Mouse (Mus musculus) liver, embryonic 13.5 days (tissue): ENCODE measurements around the gene Foxa1. TPM values are rescaled to one million over a fixed set of nuclear protein-coding genes. Genes with fewer than 3 reads are reported as not detected.

ENCODE experiments used
- ATAC-seq: fragments of 200-750 bp; cut with Nextera tagmentation; 2 replicates; pipeline ENCODE4 v1.8.0; 2017; ENCODE audit warnings: low read depth, mild to moderate bottlenecking, moderate number of reproducible peaks, moderate library complexity
- DNase-seq: peaks from one replicate; pipeline ENCODE4 v3.0.0; 2022
- H3K27ac ChIP-seq: fragments of 300-500 bp; sonication (generic); 2 replicates; pipeline ENCODE4 v1.5.1; 2015; ENCODE audit warnings: moderate library complexity, mild to moderate bottlenecking, inconsistent platforms
- H3K27me3 ChIP-seq: fragments of 300-500 bp; sonication (generic); 2 replicates; pipeline ENCODE4 v1.6.1; 2015; ENCODE audit warnings: mild to moderate bottlenecking, inconsistent platforms
- H3K36me3 ChIP-seq: fragments of 300-500 bp; sonication (generic); 2 replicates; pipeline ENCODE4 v1.6.1; 2015; ENCODE audit warnings: mild to moderate bottlenecking, inconsistent platforms
- H3K4me1 ChIP-seq: fragments of 300-500 bp; sonication (generic); replicated peaks from 2 replicates; pipeline ENCODE4 v1.6.1; 2015; ENCODE audit warnings: inconsistent platforms
- H3K4me2 ChIP-seq: fragments of 300-500 bp; sonication (generic); 2 replicates; pipeline ENCODE4 v1.6.1; 2015; ENCODE audit warnings: inconsistent platforms, mild to moderate bottlenecking, moderate library complexity
- H3K4me3 ChIP-seq: fragments of 300-500 bp; sonication (generic); replicated peaks from 2 replicates; pipeline ENCODE4 v1.5.1; 2015; ENCODE audit warnings: mild to moderate bottlenecking, inconsistent platforms
- H3K9ac ChIP-seq: fragments of 300-500 bp; sonication (generic); 2 replicates; pipeline ENCODE4 v1.6.1; 2015; ENCODE audit warnings: mild to moderate bottlenecking, inconsistent platforms
- H3K9me3 ChIP-seq: fragments of 300-500 bp; sonication (generic); replicated peaks from 2 replicates; pipeline ENCODE4 v1.6.1; 2016; ENCODE audit warnings: inconsistent platforms
- WGBS: fragments of 180-500 bp; shearing (Covaris S2); methylation state at CpG from one replicate; pipeline ENCODE4 v1.1.7; 2015; ENCODE audit not compliant: insufficient replicate concordance; 5-methylcytosine and 5-hydroxymethylcytosine counted together
- polyA plus RNA-seq: library from polyadenylated mRNA; unstranded; fragments of >200 nt; fragmentation: Nextera tagmentation; extraction: Ambion mirVana; gene quantifications from 2 replicates; pipeline ENCODE4 v1.2.1, GENCODE M21; 2015

Gene Foxa1
- polyA plus RNA-seq, 1 experiment from 2014 or later: 0.67 TPM

DNA sequence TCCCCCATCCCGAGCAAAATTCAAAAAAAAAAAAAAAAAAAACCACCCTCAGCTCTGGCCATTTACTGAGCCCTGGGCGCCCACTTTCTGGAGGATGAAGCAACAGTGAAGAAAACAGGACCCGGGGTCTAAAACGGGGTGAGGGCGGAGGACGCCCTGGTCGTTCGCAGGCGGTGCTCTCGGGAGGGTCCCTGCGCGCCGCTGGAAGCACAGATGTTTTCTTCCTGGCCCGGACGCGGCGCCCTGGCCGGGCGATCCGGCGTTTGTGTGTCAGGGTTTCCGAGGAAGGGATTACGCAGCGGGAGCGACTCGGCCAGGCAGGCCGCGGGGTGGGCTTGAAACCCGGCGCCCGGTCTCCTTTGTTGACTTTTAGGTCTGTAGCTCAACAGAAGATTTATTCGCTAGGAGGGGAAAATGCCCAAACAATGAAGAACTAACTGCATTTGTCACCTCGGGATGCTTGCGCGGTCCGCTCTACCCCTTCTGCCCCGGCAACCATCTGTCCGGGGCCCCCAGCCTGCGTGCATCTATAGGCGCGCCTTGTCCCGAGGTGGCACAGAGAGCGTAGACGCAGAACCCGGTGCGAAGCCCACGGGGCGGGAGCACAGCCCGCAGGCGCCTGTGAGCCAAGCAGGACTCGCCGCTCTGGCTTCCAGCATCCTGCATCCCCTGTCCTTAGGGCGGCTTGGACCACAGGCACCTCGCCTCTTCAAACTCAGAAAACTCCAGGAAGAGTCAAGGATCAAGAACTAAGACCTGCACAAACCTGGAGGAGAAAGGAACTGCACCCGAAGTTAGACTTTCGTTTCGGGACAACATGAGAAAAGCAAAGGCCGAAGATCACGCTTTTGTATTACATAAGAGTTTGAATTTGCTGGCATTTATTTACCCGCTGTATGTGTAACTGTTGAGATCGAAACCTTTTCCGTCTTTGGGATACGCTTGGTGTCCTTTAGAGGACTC, 7.8 kb downstream of the Foxa1 start:
- no peaks in the 10 kb centered on the region for H3K9me3 ChIP-seq
- H3K4me1 ChIP-seq: peaks cover 12% of the 10 kb centered on the region; the same call in 1 of the 2 replicates
- peaks cover 92% of the 10 kb centered on the region for H3K27me3 ChIP-seq
- under 1% methylated on average over 63 of the region's 63 CpGs for WGBS
- ATAC-seq (no peak), DNase-seq (no peak)
- H3K4me2 ChIP-seq: peak overlapping the region; percentile 49
- peak overlapping the region; percentile 33 for H3K4me3 ChIP-seq
- no peaks in the 10 kb centered on the region for H3K36me3 ChIP-seq
- H3K27ac ChIP-seq: peak overlapping the region; percentile 73
- peak overlapping the region; percentile 37 for H3K9ac ChIP-seq

DNA sequence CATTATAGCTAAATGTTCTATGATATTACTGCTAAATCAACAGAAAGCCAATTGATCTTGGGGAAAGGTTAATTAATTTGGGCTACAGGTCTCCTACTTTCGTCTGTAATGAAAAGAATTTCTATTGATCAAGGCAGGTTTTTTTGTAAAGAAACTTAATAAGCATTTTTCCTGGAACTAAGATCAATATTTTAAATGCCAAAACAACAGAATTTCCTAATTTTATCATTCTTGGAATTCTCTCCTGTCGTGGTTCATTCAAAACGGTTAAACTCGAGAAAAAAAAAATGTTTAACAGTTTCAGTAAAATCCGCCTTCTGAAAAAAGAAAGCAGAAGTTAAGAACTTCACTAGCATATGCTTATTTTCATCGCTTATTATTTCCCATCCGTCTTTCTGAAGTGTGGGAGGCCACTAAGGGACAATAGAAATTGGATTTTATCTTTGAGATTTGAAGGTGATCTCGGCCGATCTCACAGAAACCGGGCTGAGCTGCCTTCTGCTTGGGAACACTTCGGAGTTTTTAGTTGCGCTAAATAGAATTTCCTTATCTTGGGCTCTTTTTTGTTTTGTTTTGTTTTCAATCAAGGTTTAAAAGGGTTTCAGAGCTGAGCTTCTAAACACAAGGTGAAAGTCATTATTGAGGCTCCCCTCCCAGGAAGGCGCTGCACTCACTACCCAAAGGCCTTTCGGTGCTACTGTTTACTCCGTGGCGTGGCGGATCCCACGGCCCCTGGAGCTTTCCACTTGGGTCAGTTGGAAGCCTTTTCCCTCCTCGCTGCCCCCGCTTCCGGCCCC, 8.7 kb downstream of the Foxa1 start:
- no peak for ATAC-seq
- Histone ChIP-seq H3K4me2 (peak overlapping the region; percentile 49), H3K27ac (peak overlapping the region; percentile 73), H3K36me3 (no peaks in the 10 kb centered on the region), H3K4me3 (peak overlapping the region; percentile 33), H3K9me3 (no peaks in the 10 kb centered on the region), H3K27me3 (peaks cover 92% of the 10 kb centered on the region), H3K9ac (peak overlapping the region; percentile 37; the same call in 1 of the 2 replicates), H3K4me1 (peaks cover 9% of the 10 kb centered on the region; the same call in 1 of the 2 replicates)
- WGBS: 2% methylated on average over 21 of the region's 21 CpGs
- no peak for DNase-seq

DNA sequence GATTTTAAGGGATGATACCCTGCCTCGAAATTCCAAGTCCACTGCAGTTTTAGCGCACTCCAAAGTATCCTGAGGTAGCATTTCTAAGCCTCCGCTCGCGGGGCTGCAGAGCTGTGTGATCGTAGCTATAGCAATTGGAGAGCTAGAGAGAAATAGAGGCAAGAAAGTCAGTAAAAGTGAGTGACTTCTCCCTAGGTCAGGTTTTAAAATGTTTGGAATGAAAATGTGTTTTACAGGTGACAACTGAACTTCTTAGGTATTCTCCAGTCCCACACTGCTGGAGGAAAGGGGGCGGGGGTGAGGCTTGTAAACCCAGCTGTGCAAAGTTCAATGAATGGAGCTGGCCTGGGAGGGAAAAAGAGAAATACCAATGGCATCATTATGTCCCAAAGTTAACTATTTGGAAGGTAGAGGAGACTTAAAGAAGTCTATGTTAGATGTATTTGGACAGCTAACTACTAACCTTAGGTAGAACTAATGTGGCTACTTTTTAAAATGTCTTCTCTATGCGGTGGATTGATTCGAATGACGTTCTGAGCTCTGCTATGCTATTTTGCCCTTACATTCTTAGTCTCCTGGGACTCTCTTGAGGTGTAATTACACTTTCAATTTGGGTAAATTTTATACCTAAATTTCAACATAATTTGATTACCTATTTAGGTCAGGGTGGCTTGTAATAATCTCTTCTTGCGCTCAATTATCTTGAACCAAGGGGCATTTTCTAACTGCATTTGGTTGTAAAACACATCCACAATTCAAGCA, 9.6 kb downstream of the Foxa1 start:
- Histone ChIP-seq H3K4me3 (no peak overlapping the region), H3K4me2 (no peak overlapping the region), H3K9ac (no peak overlapping the region), H3K27ac (peak overlapping the region; percentile 34; the same call in 1 of the 2 replicates), H3K4me1 (0 out of 2 replicates have a peak, but pooled peaks cover 3% of the 10 kb centered on the region), H3K27me3 (peaks cover 92% of the 10 kb centered on the region), H3K36me3 (no peaks in the 10 kb centered on the region), H3K9me3 (no peaks in the 10 kb centered on the region)
- DNase-seq (no peak), ATAC-seq (no peak)
- 5% methylated on average over 11 of the region's 11 CpGs for WGBS

DNA sequence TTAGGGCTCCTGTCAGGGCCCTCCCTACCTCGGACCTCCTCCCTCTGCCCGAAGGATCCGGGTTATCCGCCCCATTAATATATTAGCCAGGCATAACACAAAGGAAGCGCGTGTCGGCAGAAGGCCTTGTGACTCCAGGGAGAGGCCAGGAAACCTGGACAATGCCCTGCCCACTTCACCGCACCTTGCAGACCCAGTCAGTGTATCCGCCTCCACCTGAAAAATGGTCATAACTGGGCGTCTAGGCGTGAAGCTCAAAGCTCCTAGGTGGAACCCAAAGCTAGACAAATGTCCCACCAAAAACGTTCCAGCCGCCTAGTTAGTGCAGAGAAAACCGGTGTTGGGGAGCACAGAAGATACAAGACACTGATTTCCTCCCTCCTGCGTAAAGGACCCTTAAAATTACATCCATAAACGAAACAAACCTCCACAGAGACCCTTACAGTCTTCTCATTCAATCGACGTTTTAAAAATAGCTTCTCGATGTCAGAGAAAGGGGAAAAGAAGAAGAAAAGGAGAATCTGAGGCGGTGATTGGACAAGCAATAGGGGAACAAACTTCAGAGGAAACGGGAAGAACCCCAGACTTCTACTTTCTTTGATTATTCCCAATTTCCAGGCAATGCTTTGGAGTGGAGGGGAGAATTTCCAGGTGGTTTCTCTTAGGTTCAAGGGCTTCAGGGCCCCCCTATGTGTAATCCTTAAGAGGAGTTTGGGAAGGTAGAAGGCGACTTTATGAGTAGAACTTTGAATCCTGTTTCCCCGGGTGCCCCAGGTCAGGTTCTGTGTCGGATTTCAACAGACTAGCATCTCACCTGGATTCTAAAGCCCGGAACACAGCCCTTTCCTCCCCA, 10.4 kb downstream of the Foxa1 start:
- H3K9me3 ChIP-seq: no peaks in the 10 kb centered on the region
- DNase-seq: no peak
- peak overlapping the region; percentile 34; the same call in 1 of the 2 replicates for H3K27ac ChIP-seq
- no peak overlapping the region for H3K4me2 ChIP-seq
- H3K4me3 ChIP-seq: no peak overlapping the region
- no peaks in the 10 kb centered on the region for H3K36me3 ChIP-seq
- H3K4me1 ChIP-seq: 0 out of 2 replicates have a peak, but pooled peaks cover 3% of the 10 kb centered on the region
- H3K27me3 ChIP-seq: peaks cover 92% of the 10 kb centered on the region
- ATAC-seq: no peak
- no peak overlapping the region for H3K9ac ChIP-seq
- 3% methylated on average over 25 of the region's 25 CpGs for WGBS

DNA sequence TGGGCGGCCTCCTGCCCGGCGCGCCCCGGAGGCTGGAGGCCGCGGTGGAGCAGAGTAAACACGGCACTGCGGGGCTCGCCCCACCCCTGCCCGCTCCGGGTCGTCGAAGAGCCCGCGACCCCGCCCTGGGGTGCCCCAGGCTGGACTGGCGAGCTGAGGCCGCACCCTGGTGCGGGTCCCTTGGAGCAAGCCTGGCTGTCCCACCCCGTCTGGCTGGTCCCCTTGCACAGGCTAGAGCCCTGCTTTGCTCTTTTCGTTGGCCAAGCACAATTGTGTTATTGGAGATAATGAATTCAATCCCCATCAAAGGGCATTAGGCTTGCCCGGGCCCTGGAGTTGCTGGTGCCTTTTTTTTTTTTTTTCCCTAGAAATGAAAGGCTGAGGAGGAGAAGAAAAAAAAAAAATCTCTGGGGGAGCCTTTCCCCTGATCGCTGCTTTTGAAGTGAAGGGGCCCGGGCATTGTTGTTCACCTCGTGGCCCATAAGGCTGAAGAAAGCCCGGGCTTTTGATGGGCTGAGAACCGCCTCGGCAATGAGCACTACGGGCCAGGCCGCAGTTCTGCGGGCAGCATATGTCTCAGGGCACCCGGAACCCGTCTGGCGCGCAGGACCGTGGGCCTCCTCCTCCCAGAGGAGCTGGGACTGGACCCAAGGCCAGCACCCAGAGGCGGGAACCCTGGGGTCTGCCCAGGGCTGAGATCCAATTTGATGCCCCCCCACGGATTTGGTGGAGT, 11.7 kb downstream of the Foxa1 start:
- H3K4me1 ChIP-seq: 0 out of 2 replicates have a peak, but pooled peaks cover 3% of the 10 kb centered on the region
- no peak overlapping the region for H3K4me3 ChIP-seq
- DNase-seq (no peak), ATAC-seq (peak; percentile 74)
- H3K9ac ChIP-seq: no peak overlapping the region
- peak overlapping the region; percentile 23; the same call in 1 of the 2 replicates for H3K27ac ChIP-seq
- 2% methylated on average over 39 of the region's 39 CpGs for WGBS
- H3K9me3 ChIP-seq: no peaks in the 10 kb centered on the region
- no peaks in the 10 kb centered on the region for H3K36me3 ChIP-seq
- H3K27me3 ChIP-seq: peaks cover 94% of the 10 kb centered on the region
- H3K4me2 ChIP-seq: peak overlapping the region; percentile 34; the same call in 1 of the 2 replicates

DNA sequence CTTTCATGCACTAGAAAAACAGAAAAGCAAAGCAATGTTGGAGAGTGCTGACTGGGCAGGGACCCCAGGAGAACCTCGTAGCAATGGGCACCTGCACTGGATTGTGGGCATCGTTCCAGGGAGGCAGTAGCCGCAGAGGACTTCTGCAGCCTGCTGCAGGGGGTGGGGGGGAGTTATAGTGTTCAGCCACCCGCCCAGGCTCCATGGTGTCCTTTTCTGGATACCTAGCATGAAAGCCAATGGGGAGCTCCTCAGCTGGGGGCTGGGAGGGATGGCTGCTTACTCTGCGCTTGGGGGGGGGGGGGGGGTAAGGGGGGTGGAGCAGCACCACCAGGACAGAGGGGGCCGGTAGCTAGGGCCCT, 12.2 kb downstream of the Foxa1 start:
- 0% methylated on average over 6 of the region's 6 CpGs for WGBS
- Histone ChIP-seq H3K9ac (no peak overlapping the region), H3K27ac (no peak overlapping the region), H3K9me3 (no peaks in the 10 kb centered on the region), H3K4me3 (no peak overlapping the region), H3K27me3 (peaks cover 89% of the 10 kb centered on the region), H3K36me3 (no peaks in the 10 kb centered on the region), H3K4me2 (peak overlapping the region; percentile 34; the same call in 1 of the 2 replicates), H3K4me1 (0 out of 2 replicates have a peak, but pooled peaks cover 3% of the 10 kb centered on the region)
- DNase-seq (no peak), ATAC-seq (peak; percentile 30; the same call in 1 of the 2 replicates)

DNA sequence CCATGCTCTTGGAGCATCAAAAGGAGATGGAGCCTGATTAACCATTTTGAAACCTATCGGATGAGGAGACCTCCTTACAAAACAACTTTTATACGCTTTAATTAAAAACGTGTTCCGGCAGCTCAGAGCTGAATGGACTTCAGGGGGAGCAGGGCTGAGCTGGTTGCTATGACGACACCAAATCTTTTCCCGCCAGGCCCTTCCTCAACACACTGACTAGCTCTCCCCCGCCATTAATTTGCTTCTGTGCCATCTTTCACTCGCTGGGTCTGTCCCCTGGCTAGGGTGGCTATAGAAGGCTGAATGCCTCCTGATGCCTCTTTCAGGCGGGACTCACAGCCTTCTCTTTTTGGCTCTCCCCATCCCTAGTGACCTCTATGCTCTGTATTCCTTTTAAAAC, 16.2 kb downstream of the Foxa1 start:
- Histone ChIP-seq H3K4me3 (no peak overlapping the region), H3K9ac (no peak overlapping the region), H3K4me2 (no peak overlapping the region), H3K4me1 (0 out of 2 replicates have a peak, but pooled peaks cover 3% of the 10 kb centered on the region), H3K27me3 (peaks cover 55% of the 10 kb centered on the region), H3K27ac (no peak overlapping the region), H3K36me3 (no peaks in the 10 kb centered on the region), H3K9me3 (no peaks in the 10 kb centered on the region)
- 26% methylated on average over 9 of the region's 9 CpGs for WGBS
- no peak for ATAC-seq
- DNase-seq: no peak

DNA sequence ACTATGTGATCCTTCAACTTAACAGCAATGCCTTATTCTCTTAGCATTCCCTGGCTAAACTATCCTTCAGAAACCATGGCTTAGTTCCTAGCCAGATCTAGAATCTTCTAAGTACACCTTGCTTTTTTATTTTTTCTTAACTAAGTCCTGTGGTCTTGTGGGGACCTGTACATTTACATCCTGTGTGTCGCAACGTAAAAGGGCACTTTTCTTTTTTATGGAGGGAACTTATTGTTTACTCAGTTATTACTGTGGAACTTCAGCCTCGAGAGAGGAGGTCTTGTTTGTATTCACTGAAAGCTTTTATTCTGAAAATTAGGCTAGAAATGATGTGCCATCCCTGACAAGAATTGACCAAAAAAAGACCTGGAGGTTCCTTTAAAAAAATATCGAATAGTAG, 18.4 kb downstream of the Foxa1 start:
- DNase-seq (no peak), ATAC-seq (no peak)
- Histone ChIP-seq H3K27me3 (peaks cover 34% of the 10 kb centered on the region), H3K9me3 (no peaks in the 10 kb centered on the region), H3K9ac (no peak overlapping the region), H3K4me2 (no peak overlapping the region), H3K4me1 (no peaks in the 10 kb centered on the region), H3K36me3 (no peaks in the 10 kb centered on the region), H3K27ac (no peak overlapping the region), H3K4me3 (no peak overlapping the region)
- 49% methylated on average over 4 of the region's 4 CpGs for WGBS

DNA sequence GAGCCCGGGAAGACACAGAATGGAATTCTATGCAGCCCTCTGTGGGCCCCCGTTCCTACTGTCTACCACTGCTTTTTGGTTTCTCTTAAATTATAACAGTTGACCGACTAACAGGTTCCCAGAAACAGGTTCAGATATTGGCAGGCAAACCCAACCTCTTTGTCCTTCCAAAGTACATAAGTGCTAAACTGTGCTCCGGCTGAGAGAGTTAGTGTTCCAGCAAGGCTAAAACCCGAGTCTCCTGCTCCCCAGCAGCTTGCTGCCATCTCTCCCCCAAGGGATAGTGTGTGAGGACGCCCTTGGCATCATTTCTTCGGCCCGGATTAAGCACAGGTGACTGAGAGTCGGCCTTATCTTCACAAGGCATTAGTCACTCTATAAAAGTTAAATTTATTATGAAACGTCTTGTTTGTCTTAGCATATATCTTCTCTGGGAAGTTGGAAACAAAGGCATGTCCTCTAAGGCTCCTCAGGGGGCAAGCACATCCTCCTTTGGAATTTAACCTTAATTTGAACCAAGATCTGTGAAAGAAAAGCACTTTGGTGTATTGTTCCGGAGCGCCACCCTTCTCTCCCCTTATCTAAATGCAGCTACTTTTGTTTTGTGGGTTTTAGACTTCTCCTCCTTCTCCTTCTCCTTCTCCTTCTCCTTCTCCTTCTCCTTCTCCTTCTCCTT, 30.9 kb downstream of the Foxa1 start:
- 46% methylated on average over 12 of the region's 12 CpGs for WGBS
- Histone ChIP-seq H3K4me3 (no peak overlapping the region), H3K4me1 (no peaks in the 10 kb centered on the region), H3K27ac (no peak overlapping the region), H3K9ac (no peak overlapping the region), H3K36me3 (no peaks in the 10 kb centered on the region), H3K27me3 (0 out of 2 replicates have a peak, but pooled peaks cover 4% of the 10 kb centered on the region), H3K4me2 (no peak overlapping the region), H3K9me3 (no peaks in the 10 kb centered on the region)
- DNase-seq (no peak), ATAC-seq (no peak)
